Comparison of ENCODE assay signal across 22 mouse cellular contexts in genomic region chr2:26264646-26265045, GRCm38 (mm10). TPM values are rescaled to one million over a fixed set of nuclear protein-coding genes. Genes with fewer than 3 reads are reported as not detected.
"Had no signal": no experiment of that assay in that cellular context is flagged by ENCODE, and none has a peak within 500 bp of the region (broad histone marks: within the 10 kb centered on the region; RNA-seq: fewer than 3 reads in every experiment).

No protein-coding gene starts in this region.

- DNase-seq: lung, adult 2 months; midbrain, embryonic 14.5 days; retina, postnatal 1 day; right cerebral cortex, adult 18-20 months; right cerebral cortex, postnatal 25 days; right cerebral cortex, postnatal 4 days; thymus, adult 18-20 months; thymus, postnatal 14 days; thymus, postnatal 36 days had no signal

- H3K4me1 ChIP-seq: lung, embryonic 15.5 days; midbrain, embryonic 12.5 days; neural tube, embryonic 13.5 days; neural tube, embryonic 15.5 days had no signal

- H3K9ac ChIP-seq: lung, embryonic 15.5 days; midbrain, embryonic 12.5 days; neural tube, embryonic 13.5 days; neural tube, embryonic 15.5 days had no signal

- H3K27ac ChIP-seq: lung, embryonic 15.5 days; midbrain, embryonic 10.5 days; midbrain, embryonic 12.5 days; neural tube, embryonic 13.5 days; neural tube, embryonic 15.5 days had no signal

- H3K4me2 ChIP-seq: lung, embryonic 15.5 days; midbrain, embryonic 12.5 days; neural tube, embryonic 13.5 days; neural tube, embryonic 15.5 days had no signal

- ATAC-seq: lung, postnatal 0 days; midbrain, embryonic 16.5 days had no signal

- H3K36me3 ChIP-seq: lung, embryonic 15.5 days; midbrain, embryonic 10.5 days; midbrain, embryonic 12.5 days; neural tube, embryonic 13.5 days; neural tube, embryonic 15.5 days had no signal

- H3K9me3 ChIP-seq: lung, embryonic 15.5 days; midbrain, embryonic 10.5 days; midbrain, embryonic 12.5 days; neural tube, embryonic 13.5 days; neural tube, embryonic 15.5 days had no signal

- H3K27me3 ChIP-seq: lung, embryonic 15.5 days; midbrain, embryonic 12.5 days; neural tube, embryonic 15.5 days had no signal

- H3K4me3 ChIP-seq: lung, embryonic 15.5 days; midbrain, embryonic 10.5 days; midbrain, embryonic 12.5 days; myocyte; neural tube, embryonic 13.5 days; neural tube, embryonic 15.5 days had no signal

RNA-seq across cellular contexts. Expression of gene Ccdc187, which starts 29.7 kb away (rescaled TPM):
- polyA plus RNA-seq: neural tube, embryonic 11.5 days; spleen, adult 2 months had no signal

RNA-seq across cellular contexts. Expression of gene Lhx3, which starts 56.6 kb away (rescaled TPM):
- polyA plus RNA-seq: liver, embryonic 16.5 days; lung, adult 2 months; lung, embryonic 15.5 days; lung, postnatal 0 days; midbrain, embryonic 14.5 days; midbrain, embryonic 16.5 days; myocyte; spleen, adult 2 months; stomach, embryonic 14.5 days; stomach, embryonic 16.5 days had no signal
